Comparison of ENCODE assay signal across 8 mouse cellular contexts in genomic region chr1:179547176-179547575, GRCm38 (mm10). TPM values are rescaled to one million over a fixed set of nuclear protein-coding genes. Genes with fewer than 3 reads are reported as not detected.
DNase-seq lines count a peak whose midpoint lies in the region; ATAC-seq and TF ChIP-seq lines count a peak whose summit lies in the region.

No protein-coding gene starts in this region.

- DNase-seq in kidney, adult 11 months: peak; percentile 14
- DNase-seq in kidney, postnatal 10 days: no peak
- no peak for DNase-seq in layer of hippocampus, adult 11-12 months (ENCODE audit: low spot score)
- DNase-seq in cerebellum, adult 8-10 months: no peak
- no peak for DNase-seq in gastrocnemius, adult 8-10 months (ENCODE audit: low spot score in 2 of 2)

- H3K4me1 ChIP-seq in bone marrow, adult 2 months (ENCODE audit: control insufficient read depth, insufficient read depth, low read length): peaks cover 9% of the 10 kb centered on the region
- peaks cover 37% of the 10 kb centered on the region for H3K4me1 ChIP-seq in hindbrain, embryonic 15.5 days (replicated peaks)
- H3K4me1 ChIP-seq in midbrain, embryonic 13.5 days (replicated peaks): peaks cover 31% of the 10 kb centered on the region

- no peak overlapping the region for H3K27ac ChIP-seq in bone marrow, adult 2 months (ENCODE audit: control insufficient read depth, insufficient read depth, low read depth, low read length, poor library complexity)
- H3K27ac ChIP-seq in hindbrain, embryonic 15.5 days (replicated peaks): peak overlapping the region; percentile 98
- peak overlapping the region; percentile 97 for H3K27ac ChIP-seq in midbrain, embryonic 13.5 days

- no peak for TF ChIP-seq POLR2A in bone marrow, adult 2 months (IDR thresholded peaks at IDR 0.05; ENCODE audit: borderline replicate concordance, control insufficient read depth, low read depth, low read length)

- H3K4me2 ChIP-seq in hindbrain, embryonic 15.5 days: peak overlapping the region; percentile 66
- peak overlapping the region; percentile 63 for H3K4me2 ChIP-seq in midbrain, embryonic 13.5 days (replicated peaks)

- TF ChIP-seq CTCF in bone marrow, adult 2 months (IDR thresholded peaks at IDR 0.05; ENCODE audit: control insufficient read depth, insufficient read depth, low read length): no peak

- peak overlapping the region; percentile 88 for H3K9ac ChIP-seq in hindbrain, embryonic 15.5 days
- H3K9ac ChIP-seq in midbrain, embryonic 13.5 days (replicated peaks): peak overlapping the region; percentile 84

- H3K4me3 ChIP-seq in bone marrow, adult 2 months (replicated peaks; ENCODE audit: control insufficient read depth, low read depth, low read length): peak overlapping the region; percentile 41
- peak overlapping the region; percentile 90 for H3K4me3 ChIP-seq in hindbrain, embryonic 15.5 days
- H3K4me3 ChIP-seq in midbrain, embryonic 13.5 days (replicated peaks): peak overlapping the region; percentile 74

- H3K9me3 ChIP-seq in hindbrain, embryonic 15.5 days: no peaks in the 10 kb centered on the region
- H3K9me3 ChIP-seq in midbrain, embryonic 13.5 days: no peaks in the 10 kb centered on the region

- no peaks in the 10 kb centered on the region; the same call in 1 of the 2 replicates for H3K36me3 ChIP-seq in hindbrain, embryonic 15.5 days
- no peaks in the 10 kb centered on the region for H3K36me3 ChIP-seq in midbrain, embryonic 13.5 days

- H3K27me3 ChIP-seq in hindbrain, embryonic 15.5 days: no peaks in the 10 kb centered on the region
- H3K27me3 ChIP-seq in midbrain, embryonic 13.5 days: no peaks in the 10 kb centered on the region

- 23% methylated on average over 5 of the region's 5 CpGs for WGBS in bone marrow, adult 2 months
- WGBS in hindbrain, embryonic 15.5 days: 6% methylated on average over 5 of the region's 5 CpGs
- 7% methylated on average over 5 of the region's 5 CpGs for WGBS in midbrain, embryonic 13.5 days

- ATAC-seq in hindbrain, embryonic 15.5 days (ENCODE audit: low FRiP score, low read depth): no peak
- no peak for ATAC-seq in midbrain, embryonic 13.5 days

RNA-seq across cellular contexts. Expression of gene Cnst, which starts 1.0 kb away (rescaled TPM):
- 15.3 and 25.1 TPM in 2 replicates for polyA plus RNA-seq in bone marrow, adult 2 months (2011; ENCODE audit: insufficient read depth, insufficient read length, low replicate concordance, missing spikeins)
- polyA plus RNA-seq in hindbrain, embryonic 15.5 days (2015; fragmentation: Nextera tagmentation; extraction: Ambion mirVana): 26.2 and 26.9 TPM in 2 replicates
- 27.9 and 28.2 TPM in 2 replicates for polyA plus RNA-seq in midbrain, embryonic 13.5 days (2015; fragmentation: Nextera tagmentation; extraction: Ambion mirVana)
- total RNA-seq in gastrocnemius, adult 8-10 months (2022): 10 to 100 TPM; 29.5 to 38.6 (median 33.9) TPM

RNA-seq across cellular contexts. Expression of gene Tfb2m, which starts 1.1 kb away (rescaled TPM):
- 6.7 and 20.0 TPM in 2 replicates for polyA plus RNA-seq in bone marrow, adult 2 months (2011; ENCODE audit: insufficient read depth, insufficient read length, low replicate concordance, missing spikeins)
- polyA plus RNA-seq in hindbrain, embryonic 15.5 days (2015; fragmentation: Nextera tagmentation; extraction: Ambion mirVana): 29.1 and 31.0 TPM in 2 replicates
- 30.2 and 31.5 TPM in 2 replicates for polyA plus RNA-seq in midbrain, embryonic 13.5 days (2015; fragmentation: Nextera tagmentation; extraction: Ambion mirVana)
- total RNA-seq in gastrocnemius, adult 8-10 months (2022): 10 to 100 TPM; 43.9 to 55.9 (median 46.5) TPM

RNA-seq across cellular contexts. Expression of gene Smyd3, which starts 29.3 kb away (rescaled TPM):
- polyA plus RNA-seq in bone marrow, adult 2 months (2011; ENCODE audit: insufficient read depth, insufficient read length, low replicate concordance, missing spikeins): 8.0 and 20.8 TPM in 2 replicates
- polyA plus RNA-seq in hindbrain, embryonic 15.5 days (2015; fragmentation: Nextera tagmentation; extraction: Ambion mirVana): 25.5 and 26.0 TPM in 2 replicates
- polyA plus RNA-seq in midbrain, embryonic 13.5 days (2015; fragmentation: Nextera tagmentation; extraction: Ambion mirVana): 14.5 and 17.5 TPM in 2 replicates
- total RNA-seq in gastrocnemius, adult 8-10 months (2022): 1 to 10 TPM; 5.3 to 7.3 (median 6.5) TPM
